Mouse (Mus musculus): ENCODE measurements around the gene Erbb4.

Gene Erbb4

GRCm38 (mm10) chr1:68503873-68504272, 604.0 kb downstream of the Erbb4 start:
- DNase-seq (ENCODE audit: low spot score): no peak

DNA sequence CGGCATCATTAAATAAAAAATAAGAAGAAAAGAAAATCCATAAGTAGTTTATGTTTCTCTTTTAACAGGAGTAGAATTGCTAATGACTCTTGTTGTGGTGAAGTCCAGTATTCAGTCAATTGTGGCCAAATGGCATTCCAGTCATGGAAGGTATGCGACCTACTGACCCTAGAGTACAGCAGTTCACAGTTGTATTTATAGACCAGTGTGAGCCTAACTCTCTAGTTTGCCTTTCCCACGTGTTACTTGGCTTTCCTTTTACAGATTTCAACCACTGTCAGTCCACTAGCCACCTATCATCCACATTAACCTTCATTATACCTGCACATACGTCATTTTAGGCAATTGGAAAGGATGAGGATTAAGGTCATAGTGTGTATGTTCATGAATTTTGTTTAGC, 606.3 kb downstream of the Erbb4 start:
- no peak for DNase-seq (ENCODE audit: low spot score)

GRCm38 (mm10) chr1:68466390-68466960, 641.4 kb downstream of the Erbb4 start:
- DNase-seq (ENCODE audit: low spot score): no peak

- DNase-seq (ENCODE audit: low spot score): no peak
These were observed 656.6 kb downstream of the Erbb4 start for GRCm38 (mm10) chr1:68451274-68451673.

GRCm38 (mm10) chr1:68424336-68424983, 683.4 kb downstream of the Erbb4 start:
- no peak for DNase-seq (ENCODE audit: low spot score)

DNA sequence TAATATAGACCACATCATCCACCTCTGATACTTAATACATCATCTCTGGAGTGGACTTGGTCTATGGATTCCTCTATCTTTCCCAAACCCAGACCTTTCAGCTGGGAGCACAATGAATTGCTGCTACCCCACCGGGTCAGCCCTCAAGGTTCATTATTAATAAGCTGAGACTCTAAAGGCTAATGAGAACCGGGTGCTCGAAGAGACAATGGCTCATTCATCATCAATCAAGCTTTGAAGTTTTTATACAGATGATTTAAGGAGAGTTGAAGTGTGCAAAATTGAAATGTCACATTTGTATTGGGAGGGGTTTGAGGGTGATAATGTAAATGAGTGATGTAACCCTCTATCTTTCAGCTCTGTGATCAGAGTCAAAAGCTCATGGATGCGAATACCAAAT, 706.7 kb downstream of the Erbb4 start:
- DNase-seq (ENCODE audit: low spot score): no peak

DNA sequence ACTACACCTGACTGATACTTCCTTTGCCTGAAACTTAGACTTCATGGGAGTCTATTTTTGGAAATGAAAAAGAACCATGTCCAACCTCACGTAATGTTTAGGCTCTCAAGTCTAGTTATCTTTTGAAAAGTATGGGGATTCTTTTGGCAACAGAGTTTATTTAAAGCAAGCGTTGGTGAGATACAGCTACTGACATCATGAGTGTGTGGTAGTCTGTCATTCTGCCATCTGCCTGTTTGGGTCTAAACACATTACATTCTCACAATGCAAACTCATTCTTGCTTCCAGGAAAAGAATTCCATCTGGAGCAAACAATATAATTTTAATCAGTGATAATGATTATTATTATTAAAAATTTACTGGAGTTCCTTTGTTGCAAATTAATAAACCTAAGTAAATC, 736.3 kb downstream of the Erbb4 start:
- no peak for DNase-seq (ENCODE audit: low spot score)

DNA sequence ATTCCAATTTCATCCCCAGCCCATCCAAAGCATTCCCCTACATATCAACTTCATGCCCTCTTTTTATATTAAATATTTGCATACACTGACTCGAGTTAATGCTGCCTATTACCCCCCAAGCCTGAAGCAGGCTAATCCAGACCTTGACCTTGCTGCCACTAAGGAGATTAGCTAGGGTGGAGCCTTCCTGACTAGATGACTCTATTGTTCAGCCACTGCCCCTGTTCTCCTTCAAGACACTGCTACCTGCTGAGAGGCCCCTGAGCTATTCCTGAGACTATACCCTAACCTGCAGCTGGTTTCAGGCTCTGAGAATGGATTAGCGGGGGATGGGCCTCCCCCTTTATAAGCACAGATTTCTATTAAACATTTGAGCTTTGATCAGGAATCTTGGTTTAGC, 774.1 kb downstream of the Erbb4 start:
- DNase-seq (ENCODE audit: low spot score): no peak

- no peak for DNase-seq (ENCODE audit: low spot score)
These were observed 802.0 kb downstream of the Erbb4 start for GRCm38 (mm10) chr1:68305813-68306212.

DNA sequence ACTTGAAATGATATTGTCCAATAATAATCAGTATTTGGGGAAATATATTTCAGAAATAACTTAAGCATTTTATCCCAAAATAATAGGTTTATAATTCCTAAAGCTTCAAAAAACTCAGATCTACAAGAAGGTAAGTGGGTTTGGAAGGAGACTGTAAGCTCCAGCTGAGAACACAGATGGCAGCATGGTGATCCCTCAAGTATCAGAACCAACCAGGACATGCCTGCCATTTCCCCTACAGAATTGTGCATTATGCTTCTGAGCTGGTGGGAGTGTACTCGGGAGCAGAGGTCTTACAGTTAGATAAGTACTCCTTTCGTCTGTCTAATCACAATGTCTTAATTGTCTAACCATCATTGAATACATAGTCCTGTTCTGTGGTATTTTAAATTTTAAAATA, 823.4 kb downstream of the Erbb4 start:
- no peak for DNase-seq (ENCODE audit: low spot score)

DNA sequence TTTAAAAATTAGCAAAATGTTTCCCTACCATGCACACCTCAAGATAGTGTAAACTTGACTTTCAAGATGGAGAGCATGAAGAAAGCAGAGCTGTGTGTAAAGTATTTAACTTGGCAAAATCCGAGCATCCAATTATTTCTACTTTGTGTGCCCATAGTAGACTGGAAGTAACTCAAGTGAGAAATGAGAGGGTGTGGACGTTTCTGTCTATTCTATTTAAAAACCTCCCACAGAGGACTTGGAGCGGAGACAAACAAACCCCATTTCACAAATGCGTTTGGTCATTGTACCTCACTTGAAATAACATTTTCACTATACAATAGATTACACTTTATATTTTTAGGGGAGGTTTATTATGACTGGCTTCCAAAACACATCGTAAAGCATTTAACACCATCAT, 832.0 kb downstream of the Erbb4 start:
- DNase-seq (ENCODE audit: low spot score): no peak

DNA sequence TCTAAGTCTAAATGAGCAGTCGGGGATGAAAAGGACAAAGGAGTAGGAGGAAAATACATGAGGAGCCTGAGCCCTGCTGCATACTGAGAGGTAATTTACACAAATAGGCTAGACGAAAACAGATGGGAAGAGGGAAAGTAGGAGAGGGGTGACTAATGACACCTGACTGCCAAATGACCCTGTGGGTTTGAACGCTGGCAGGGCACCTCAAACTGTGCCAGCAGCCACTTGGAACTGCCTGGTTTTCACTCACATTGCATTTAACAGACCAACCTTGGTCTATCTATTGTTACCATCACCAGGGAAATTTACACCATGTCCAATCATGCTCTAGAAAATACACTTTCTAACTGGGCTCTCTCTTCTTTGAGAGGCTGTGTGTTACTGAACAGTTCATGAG, 929.3 kb downstream of the Erbb4 start:
- no peak for DNase-seq (ENCODE audit: low spot score)

DNA sequence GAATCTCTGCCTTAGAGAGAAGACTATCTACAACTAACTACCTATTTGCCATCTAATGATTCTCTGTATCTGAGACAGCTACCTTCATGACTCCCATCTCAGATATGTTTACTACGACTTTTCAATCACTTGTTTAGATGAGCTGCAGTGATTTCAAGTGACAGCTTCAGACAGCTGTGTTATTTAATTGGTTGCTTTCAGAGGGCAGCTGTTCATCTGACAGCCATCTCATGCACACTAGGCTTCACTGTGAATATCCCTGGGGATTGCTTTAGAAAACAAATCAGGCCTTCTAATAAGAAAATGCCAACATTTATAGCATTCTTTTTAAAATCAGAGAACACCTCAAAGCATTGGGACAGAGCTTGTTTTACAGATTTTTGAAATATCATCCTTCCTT, 952.6 kb downstream of the Erbb4 start:
- DNase-seq (ENCODE audit: low spot score): no peak

DNA sequence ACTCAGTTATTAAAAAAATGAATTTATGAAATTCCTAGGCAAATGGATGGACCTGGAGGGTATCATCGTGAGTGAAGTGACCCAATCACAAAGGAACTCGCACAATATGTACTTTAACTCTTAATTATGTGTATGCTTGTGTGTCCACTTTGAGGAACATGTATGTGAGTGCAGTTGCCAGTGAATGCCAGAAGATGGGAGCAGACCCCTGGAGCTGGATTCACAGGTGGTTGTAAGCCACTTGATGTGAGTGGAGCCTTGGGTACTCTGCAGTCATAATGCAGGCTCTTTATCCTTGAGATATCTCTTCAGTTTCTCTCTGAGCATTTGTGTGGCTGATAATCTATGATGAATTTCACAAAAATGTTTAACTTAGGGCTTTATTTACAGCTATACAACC, 957.3 kb downstream of the Erbb4 start:
- no peak for DNase-seq (ENCODE audit: low spot score)

DNA sequence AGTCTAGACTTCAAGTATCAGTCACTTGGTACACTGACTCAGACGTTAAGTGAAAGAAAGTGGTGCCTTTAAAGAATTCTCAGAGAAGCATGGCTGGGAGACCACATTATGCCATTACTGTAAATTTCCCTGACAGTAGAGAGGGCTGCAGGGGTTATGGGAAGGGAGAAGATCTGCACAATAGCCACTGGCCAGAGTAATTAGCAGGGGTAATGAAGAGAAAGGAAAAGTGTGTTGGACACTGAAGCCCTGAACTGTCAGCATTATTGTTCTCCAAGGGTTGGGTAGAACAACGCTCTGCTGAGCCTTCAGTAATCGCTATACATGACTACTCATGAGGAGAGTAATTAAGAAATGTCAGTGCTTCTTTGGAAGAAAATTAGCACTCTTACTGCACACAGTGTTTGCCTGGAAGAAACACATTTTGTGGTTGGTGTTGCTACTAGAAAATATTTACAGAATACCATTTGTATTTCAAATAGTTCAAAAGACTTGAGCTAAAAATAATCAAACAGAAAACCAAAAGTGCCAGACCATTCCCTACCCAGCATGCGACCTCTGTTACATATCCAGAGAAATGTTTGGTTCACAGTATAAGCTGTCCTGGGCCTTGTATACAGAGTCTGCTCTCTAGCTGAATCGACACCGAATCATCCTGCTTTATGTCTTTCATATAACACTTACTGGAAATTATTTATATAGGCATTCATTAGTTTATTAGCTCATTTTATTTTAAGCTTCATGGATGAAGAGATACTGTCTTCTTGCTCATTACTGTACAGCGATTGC, 965.1 kb downstream of the Erbb4 start:
- DNase-seq (ENCODE audit: low spot score): no peak

DNA sequence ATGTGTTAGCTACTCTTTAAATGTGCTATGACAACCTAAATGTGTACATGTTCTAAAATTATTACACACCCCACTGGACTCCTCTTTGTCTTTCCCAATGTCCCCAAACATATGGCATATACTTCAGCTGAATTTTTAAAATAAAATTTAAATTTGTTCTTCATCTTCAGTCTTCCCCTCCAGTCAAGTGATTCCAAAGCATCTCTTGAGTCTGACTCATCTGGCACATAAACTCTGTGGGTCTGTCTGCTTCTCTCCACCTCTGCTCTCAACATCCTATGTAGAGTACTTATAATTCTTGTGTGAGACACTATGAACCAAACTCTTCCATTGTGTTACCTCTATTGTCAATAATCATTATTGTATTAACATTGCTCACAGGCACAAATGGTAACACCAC, 972.9 kb downstream of the Erbb4 start:
- DNase-seq (ENCODE audit: low spot score): no peak

DNA sequence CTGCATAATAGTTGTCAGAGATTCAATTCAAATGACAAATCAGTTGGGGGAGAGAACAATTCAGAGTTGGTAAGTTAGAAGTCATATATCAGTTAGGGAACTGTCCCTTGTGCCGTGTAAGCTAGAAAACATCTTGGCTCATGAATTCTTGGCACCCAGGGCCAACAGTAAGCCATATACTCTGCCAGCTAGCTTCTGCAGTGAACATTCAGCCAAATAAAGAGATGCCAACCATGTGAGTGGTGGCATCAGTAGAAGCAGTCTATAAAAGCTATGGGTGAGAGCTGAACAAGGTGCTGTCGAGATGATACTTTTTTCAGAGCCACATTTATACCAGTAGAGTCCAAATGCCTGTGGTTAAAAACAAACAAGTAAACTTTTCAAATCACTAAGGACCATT, 973.4 kb downstream of the Erbb4 start:
- no peak for DNase-seq (ENCODE audit: low spot score)

- no peak for DNase-seq (ENCODE audit: low spot score)
These were observed 984.3 kb downstream of the Erbb4 start for GRCm38 (mm10) chr1:68123541-68123940.

- DNase-seq (ENCODE audit: low spot score): no peak
These were observed 987.5 kb downstream of the Erbb4 start for GRCm38 (mm10) chr1:68120364-68120763.

GRCm38 (mm10) chr1:68115721-68116120, 992.1 kb downstream of the Erbb4 start:
- DNase-seq (ENCODE audit: low spot score): no peak

DNA sequence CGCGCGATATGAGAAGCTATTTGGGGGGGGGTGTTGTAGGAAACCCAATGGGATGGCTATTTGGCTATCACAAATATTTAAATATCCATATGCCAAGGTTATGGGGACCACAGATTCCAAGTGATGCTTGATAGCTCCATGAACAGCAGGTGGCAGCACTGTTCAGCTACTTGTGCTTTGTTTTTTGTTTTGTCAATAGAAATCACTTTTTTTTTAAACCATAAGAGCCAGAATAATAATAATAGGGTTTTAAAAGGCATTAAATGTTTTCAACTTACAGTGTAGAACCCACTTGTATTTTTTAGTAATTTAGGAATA, 1001.4 kb downstream of the Erbb4 start:
- peak; percentile 42 for DNase-seq (ENCODE audit: low spot score)

DNA sequence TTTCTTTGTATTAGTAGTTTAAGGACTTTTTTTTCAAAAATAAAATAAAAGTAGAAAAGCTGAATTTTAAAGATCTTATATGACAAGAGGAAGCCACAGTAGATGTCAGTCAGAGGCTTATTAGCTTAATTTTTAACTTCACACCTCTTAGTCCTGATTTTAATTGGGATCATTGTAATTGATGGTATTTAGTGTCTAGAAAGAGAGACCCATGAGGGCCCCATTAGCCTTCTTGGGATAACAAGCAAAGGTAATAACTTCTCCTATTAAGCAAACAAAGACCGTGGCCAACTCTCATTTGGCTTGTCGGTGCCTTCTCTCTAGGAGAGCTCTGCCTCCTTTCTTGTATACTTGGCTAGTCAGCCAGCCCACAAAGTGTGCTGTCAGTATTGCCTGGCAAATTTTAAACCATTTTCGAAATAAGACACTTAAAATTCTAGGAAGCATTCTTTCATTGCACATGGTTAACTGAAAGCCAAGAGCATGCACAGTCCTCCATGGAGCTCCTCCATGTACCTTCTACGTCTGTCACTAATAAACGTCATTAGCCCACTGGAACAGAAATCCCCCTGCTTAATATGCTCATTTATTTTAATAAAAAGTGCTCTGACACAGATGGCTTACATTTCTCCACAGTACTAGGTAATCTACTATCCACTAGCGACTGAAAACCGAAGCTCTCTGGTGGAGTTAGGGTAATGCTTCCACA, 1001.9 kb downstream of the Erbb4 start:
- no peak for DNase-seq (ENCODE audit: low spot score)

GRCm38 (mm10) chr1:68089623-68090022, 1018.2 kb downstream of the Erbb4 start:
- DNase-seq (ENCODE audit: low spot score): no peak
